Mouse (Mus musculus): Measurements from ENCODE around the gene Kcne2.

Gene Kcne2

DNA sequence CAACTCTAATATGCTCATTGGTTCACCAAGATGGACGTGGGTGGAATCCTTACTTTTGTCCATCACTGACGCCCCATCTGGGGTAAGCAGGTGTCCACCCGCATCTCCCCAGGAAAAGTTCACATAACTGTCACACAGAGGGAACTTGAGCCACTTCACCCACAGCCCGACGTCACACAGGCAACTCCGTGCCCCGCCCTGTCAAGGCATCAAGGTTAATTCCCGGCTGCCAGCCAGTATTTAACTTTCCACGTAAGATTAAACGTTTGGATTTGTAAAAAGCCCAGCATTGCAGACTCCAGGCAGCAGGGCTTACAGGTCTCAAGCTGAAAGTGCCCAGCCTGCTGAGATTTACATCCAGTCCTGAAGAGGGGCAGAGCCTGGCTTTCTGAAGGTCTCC is at the start of gene Kcne2:
TSS of gene Kcne2 (plus strand) at position 289 of the 400 bp plus-strand sequence.
- in situ Hi-C loops (cut with MboI) = no loop called here

DNA sequence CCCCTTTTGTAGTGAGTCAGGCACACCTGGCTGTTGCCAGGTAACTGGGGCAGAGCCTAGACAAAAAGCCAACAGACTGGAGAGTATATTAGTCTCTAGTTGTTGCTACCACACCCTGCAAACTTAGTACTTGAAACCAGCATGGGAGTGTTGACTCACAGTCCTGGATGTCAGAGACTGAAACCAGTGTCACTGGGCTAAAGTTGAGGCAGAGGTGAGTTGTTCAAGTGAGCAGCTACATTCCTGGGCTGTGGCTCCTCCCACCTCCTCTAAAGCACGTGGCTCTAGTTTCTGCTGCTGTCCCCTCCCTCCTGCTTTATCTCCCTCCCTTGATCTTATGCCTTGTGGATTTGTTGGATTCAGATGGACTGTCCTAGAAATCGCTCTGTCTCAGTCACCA is 46.3 kb upstream of the Kcne2 start:
- in situ Hi-C loops (cut with MboI) = no loop called here

DNA sequence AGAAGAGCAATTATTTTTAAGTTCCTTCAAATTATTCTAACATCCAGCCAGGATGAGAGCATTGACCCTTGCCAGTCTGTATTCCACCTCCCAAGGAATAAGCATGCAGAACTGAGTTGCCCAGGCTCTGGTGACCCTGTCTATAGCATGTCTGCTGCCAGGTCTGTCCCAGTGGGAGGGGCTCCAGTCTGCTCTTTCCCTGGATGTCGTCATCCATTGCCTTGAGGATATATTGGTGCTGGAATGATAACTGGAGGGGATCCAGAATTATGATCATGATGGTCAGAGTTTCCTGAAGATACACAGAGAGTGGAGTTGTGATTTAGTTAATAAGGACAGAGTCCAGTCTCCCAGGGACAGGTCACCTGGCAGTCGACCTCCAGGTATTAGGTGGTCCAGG is 45.2 kb upstream of the Kcne2 start:
- in situ Hi-C loops (cut with MboI) = no loop called here

- in situ Hi-C loops (cut with MboI) = no loop called here
Observed at GRCm38 (mm10) chr16:92247700-92248099, 44.5 kb upstream of the Kcne2 start.

DNA sequence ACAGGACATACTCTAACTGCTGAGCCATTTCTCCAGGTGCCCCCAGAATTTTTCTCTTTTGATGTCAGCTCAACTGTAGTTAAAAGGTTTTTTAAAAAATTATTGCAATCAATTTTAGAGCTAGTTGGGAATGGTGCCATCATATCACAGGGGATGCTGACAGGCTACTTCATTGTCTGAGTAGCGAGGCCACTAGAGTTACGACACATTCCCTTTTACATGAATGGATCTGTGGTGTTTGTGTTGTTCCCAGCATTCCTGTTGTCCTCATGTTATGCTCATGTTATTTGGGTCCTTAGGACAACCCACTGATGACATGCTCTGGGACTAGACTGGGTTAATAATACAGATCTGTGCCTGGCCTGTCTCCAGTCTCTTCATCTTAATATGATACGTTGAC is 42.5 kb upstream of the Kcne2 start:
- in situ Hi-C loops (cut with MboI) = no loop called here

DNA sequence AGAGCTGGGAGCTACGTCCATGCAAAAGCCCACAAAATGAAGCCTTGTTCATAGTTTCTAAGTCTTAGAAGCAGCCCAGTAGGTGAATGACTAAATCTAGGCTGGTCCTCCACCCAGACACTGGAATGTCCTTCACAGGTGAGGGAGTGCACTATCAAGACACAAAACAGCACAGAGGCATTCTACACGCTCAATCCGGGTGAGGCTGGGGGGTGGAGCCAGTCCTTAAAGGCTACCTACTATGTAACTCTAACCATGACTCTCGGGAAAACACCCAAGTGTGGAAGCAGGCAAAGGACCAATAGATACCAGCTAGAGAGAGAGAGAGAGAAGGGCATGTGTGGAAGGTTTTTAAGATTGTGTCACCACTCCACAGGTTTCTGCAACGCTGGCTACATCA is 41.7 kb upstream of the Kcne2 start:
- in situ Hi-C loops (cut with MboI) = no loop called here

- in situ Hi-C loops (cut with MboI) = no loop called here
Observed at GRCm38 (mm10) chr16:92254316-92254715, 37.9 kb upstream of the Kcne2 start.

- in situ Hi-C loops (cut with MboI) = no loop called here
Observed at GRCm38 (mm10) chr16:92267861-92268260, 24.3 kb upstream of the Kcne2 start.

GRCm38 (mm10) chr16:92274516-92274915 is 17.7 kb upstream of the Kcne2 start:
- in situ Hi-C loops (cut with MboI) = no loop called here

DNA sequence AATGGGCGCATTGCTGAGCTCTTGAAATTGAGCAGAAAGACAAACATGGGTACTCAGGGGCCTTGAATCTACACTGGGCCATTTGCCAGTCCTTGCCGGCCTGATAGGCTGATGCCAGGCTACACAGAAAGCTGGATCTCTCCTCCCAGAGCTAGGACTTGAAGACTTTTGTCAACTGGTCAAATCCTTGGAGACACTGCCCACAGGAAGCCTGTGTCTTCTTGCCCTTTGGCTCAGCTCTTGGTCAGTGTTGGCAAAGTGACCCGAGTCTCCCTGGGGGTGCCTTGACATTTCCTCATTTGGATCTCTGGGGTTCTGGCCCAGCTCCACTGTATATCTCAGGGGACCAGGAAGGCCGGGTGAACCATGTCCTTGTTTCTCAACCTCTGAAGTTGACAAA is 16.7 kb upstream of the Kcne2 start:
- in situ Hi-C loops (cut with MboI) = no loop called here

DNA sequence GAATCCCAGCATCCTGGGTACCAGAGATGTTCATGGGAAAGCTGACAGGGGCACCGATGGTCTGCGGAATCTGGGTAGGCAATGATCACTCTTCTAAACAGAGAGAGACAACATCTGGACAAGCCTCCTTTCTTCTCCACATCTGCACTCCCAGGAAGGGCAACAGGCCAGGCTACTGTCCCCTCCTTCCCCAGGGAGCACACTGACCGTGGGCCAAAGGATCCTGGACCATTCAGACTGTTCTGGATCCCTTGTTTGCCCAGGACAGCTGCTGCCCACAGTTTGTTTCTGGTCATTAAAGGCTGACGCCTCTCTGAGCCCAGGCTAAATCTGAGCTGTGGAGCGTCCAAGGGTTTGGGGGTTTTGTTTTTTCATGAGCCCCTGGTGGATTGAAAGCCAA is 9.5 kb upstream of the Kcne2 start:
- in situ Hi-C loops (cut with MboI) = no loop called here

- in situ Hi-C loops (cut with MboI) = loop anchor here (5.0 kb wide), 1 partner anchor 348 kb away; no protein-coding TSS in a partner anchor
Observed at GRCm38 (mm10) chr16:92285068-92285467, 7.1 kb upstream of the Kcne2 start.

GRCm38 (mm10) chr16:92286609-92287008 is 5.6 kb upstream of the Kcne2 start:
- in situ Hi-C loops (cut with MboI) = loop anchor here (5.0 kb wide), 1 partner anchor 349 kb away; no protein-coding TSS in a partner anchor

DNA sequence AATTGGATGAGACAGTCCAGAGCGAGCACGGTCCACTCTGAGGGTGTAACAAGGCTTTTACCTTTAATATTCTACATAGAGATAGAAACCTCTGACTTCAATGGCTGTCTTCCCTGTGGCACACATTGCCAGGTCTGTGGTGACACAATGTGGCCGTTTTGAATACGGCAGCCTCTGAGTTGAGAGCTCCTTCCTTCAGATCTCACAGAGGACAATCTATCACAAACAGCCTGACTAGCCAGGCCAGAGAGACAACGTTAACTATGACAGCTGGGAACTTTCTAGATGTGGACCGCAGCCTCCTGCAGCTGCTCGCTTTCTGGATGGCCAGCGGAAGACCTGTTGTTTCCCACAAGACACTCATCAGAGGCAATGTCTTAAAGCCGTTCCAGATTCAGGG is 3.4 kb upstream of the Kcne2 start:
- in situ Hi-C loops (cut with MboI) = loop anchor here (5.0 kb wide), 1 partner anchor 351 kb away; no protein-coding TSS in a partner anchor

- in situ Hi-C loops (cut with MboI) = no loop called here
Observed at GRCm38 (mm10) chr16:92290045-92290444, 2.1 kb upstream of the Kcne2 start.

- in situ Hi-C loops (cut with MboI) = no loop called here
Observed at GRCm38 (mm10) chr16:92294267-92294970, 2.2 kb downstream of the Kcne2 start.

GRCm38 (mm10) chr16:92295328-92295727 is 3.1 kb downstream of the Kcne2 start:
- in situ Hi-C loops (cut with MboI) = no loop called here

- in situ Hi-C loops (cut with MboI) = no loop called here
Observed at GRCm38 (mm10) chr16:92300649-92301411, 8.6 kb downstream of the Kcne2 start, which contains the start of gene Smim11. TSS of gene Smim11 (plus strand) at chr16:92301286.

DNA sequence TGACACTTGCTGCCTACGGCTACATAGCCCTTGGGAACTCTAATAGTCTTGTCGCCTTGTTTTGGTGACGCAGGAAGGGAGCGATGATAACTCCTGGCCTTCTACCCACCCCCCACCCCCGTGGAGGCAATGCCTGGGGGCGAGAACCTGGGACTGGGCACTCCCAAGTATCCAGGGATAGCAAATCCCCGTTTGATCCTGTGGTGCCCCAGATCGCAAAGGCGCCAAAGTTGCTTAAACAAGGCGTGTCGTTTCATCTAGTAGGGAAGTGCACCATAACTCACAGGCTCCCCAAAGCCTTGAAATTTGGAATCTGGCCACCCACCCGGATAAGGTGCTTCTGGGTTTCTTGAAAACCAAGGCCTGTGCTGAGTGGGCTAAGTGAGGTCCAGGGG is 9.2 kb downstream of the Kcne2 start:
- in situ Hi-C loops (cut with MboI) = no loop called here

DNA sequence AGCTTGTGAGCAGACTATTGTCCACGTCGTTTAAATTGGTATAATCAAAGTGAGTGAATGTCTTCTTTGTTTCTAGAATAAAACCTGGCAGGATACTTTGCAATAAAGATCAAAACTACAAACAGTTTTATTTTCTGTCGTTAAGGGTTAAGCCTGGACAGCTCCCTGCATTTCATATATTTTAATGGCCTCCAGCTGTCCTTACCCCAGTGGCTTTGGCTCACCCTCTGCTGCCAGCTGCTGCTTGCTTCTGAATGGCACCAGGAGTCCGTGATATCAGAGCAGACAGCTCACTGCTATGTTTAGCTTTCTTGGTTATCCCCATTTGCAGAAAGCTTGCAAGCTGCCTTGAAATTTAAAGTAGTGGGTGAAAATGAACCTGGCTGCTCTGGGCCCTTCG is 9.8 kb downstream of the Kcne2 start:
- in situ Hi-C loops (cut with MboI) = no loop called here

DNA sequence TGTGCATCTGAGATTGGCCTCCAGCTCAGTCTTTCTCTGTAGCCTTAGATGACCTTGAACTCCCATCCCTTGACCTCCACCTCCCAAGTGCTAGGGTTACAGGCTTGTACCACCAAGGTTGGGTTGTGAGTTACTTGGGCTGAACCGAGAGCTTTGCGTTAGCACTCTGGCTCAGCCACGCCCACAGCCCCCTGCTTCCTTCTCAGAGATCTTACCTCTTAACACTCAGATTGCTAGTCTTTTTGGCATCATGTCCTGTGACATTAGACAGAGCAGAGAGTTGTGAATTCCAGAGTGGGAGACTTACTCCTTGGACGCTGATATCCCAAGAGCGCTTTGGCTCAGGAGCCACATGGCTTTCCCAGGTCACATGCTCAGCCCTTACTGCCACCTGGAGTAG is 10.3 kb downstream of the Kcne2 start:
- in situ Hi-C loops (cut with MboI) = no loop called here

GRCm38 (mm10) chr16:92305519-92305918 is 13.3 kb downstream of the Kcne2 start:
- in situ Hi-C loops (cut with MboI) = no loop called here

DNA sequence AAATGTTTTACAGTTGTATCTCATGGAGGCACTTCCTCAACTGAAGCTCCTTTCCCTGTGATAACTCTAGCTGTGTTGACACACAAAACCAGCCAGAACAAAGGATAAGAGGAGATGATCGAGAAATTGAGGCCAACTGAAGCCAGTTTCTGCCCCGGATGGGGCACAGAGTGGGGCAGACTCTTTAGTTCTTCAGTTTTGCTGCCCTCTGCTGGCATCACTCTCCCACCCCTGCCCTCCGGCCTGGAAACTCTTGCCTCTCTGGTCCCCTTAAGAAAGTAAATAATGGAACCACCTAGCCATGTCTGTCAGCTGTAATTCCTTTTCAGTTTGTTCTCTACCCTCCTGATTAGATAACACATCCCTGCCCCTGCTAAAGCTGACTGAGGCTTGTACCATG is 15.8 kb downstream of the Kcne2 start:
- in situ Hi-C loops (cut with MboI) = no loop called here

Measured in mature B cell (primary cell).